Mouse (Mus musculus): ENCODE results near the gene Xxylt1. TPM values are rescaled to one million over a fixed set of nuclear protein-coding genes. Genes with fewer than 3 reads are reported as not detected.

The Xxylt1 gene
- polyA plus RNA-seq, 1 experiment from 2014 or later: 11.3 TPM

DNA sequence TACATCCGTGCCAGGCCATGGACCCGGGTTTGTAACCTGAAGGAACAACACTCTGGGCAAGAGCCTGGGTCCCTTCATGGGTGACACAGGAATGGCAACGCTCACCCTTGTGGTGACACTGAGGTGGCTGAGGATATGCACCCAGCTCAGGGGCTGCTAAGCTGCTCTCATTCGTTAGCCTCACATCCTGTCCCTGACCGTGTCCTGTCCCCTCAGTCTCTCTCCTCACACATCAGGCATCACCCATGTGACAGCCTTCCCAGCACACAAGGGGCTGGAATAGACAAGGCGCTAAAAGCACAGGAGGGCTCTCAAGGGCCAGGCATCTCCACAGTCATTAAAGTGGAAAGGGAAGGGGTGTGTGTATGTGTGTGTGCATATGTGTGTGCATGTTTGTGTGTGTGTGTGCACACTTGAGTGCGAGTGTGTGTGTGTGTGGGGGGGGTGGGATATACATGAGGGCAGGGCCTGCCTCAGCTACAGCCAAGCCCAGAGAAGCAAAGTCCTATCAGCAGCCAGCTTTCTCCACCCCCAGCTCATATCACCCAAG lies 29.0 kb downstream of the Xxylt1 start:
- H3K4me1 ChIP-seq (replicated peaks; ENCODE audit: control insufficient read depth, insufficient read depth, low read length): no peaks in the 10 kb centered on the region
- WGBS: 83% methylated on average over 7 of the region's 7 CpGs
- no peaks in the 10 kb centered on the region for H3K27me3 ChIP-seq (ENCODE audit: control insufficient read depth, insufficient read depth, low read length)
- no peak overlapping the region for H3K9ac ChIP-seq (ENCODE audit: low read depth, low read length)
- no peak overlapping the region for H3K27ac ChIP-seq (ENCODE audit: low read depth, low read length)
- no peak for ATAC-seq (ENCODE audit: low FRiP score)
- no peak for DNase-seq (ENCODE audit: low spot score)
- H3K9me3 ChIP-seq (ENCODE audit: control insufficient read depth, low read length): no peaks in the 10 kb centered on the region
- no peaks in the 10 kb centered on the region for H3K36me3 ChIP-seq (ENCODE audit: control insufficient read depth, insufficient read depth, low read length)
- H3K4me3 ChIP-seq (ENCODE audit: low read depth, low read length): no peak overlapping the region
- H3K4me2 ChIP-seq (replicated peaks; ENCODE audit: low read depth, low read length): no peak overlapping the region

DNA sequence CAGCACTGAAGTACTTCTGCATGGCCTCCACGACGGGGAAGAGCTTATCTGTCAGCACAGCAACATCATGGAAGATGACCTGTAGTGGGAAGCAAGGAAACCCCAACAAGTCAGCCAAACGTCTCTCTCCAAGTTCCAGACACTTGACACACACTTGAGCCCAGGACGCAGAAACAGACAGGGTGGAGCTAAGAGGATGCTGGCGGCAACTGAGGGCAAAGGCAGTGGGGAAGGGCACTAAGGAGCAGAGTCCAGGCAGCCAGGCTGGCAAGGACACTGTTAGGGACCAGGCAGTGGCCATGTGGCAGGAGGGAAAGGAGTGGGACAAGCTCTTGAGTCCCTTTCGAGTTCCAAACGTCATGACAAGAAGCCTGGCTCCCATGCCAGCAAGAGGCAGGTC lies 30.5 kb downstream of the Xxylt1 start:
- Histone ChIP-seq H3K36me3 (ENCODE audit: control insufficient read depth, insufficient read depth, low read length) (no peaks in the 10 kb centered on the region), H3K9me3 (ENCODE audit: control insufficient read depth, low read length) (no peaks in the 10 kb centered on the region), H3K4me2 (replicated peaks; ENCODE audit: low read depth, low read length) (no peak overlapping the region), H3K9ac (ENCODE audit: low read depth, low read length) (no peak overlapping the region), H3K27me3 (ENCODE audit: control insufficient read depth, insufficient read depth, low read length) (no peaks in the 10 kb centered on the region), H3K27ac (ENCODE audit: low read depth, low read length) (no peak overlapping the region), H3K4me3 (ENCODE audit: low read depth, low read length) (no peak overlapping the region), H3K4me1 (replicated peaks; ENCODE audit: control insufficient read depth, insufficient read depth, low read length) (no peaks in the 10 kb centered on the region)
- ATAC-seq (ENCODE audit: low FRiP score) (no peak), DNase-seq (ENCODE audit: low spot score) (no peak)
- WGBS: 87% methylated on average over 7 of the region's 7 CpGs

- Histone ChIP-seq H3K27me3 (ENCODE audit: control insufficient read depth, insufficient read depth, low read length) (no peaks in the 10 kb centered on the region), H3K4me3 (ENCODE audit: low read depth, low read length) (no peak overlapping the region), H3K36me3 (ENCODE audit: control insufficient read depth, insufficient read depth, low read length) (no peaks in the 10 kb centered on the region), H3K9me3 (ENCODE audit: control insufficient read depth, low read length) (no peaks in the 10 kb centered on the region), H3K27ac (ENCODE audit: low read depth, low read length) (no peak overlapping the region), H3K4me2 (replicated peaks; ENCODE audit: low read depth, low read length) (no peak overlapping the region), H3K4me1 (replicated peaks; ENCODE audit: control insufficient read depth, insufficient read depth, low read length) (no peaks in the 10 kb centered on the region), H3K9ac (ENCODE audit: low read depth, low read length) (no peak overlapping the region)
- ATAC-seq (ENCODE audit: low FRiP score): no peak
- no peak for DNase-seq (ENCODE audit: low spot score)
- WGBS: 83% methylated on average over 6 of the region's 6 CpGs
Observed at GRCm38 (mm10) chr16:31048194-31048593, 33.0 kb downstream of the Xxylt1 start.

DNA sequence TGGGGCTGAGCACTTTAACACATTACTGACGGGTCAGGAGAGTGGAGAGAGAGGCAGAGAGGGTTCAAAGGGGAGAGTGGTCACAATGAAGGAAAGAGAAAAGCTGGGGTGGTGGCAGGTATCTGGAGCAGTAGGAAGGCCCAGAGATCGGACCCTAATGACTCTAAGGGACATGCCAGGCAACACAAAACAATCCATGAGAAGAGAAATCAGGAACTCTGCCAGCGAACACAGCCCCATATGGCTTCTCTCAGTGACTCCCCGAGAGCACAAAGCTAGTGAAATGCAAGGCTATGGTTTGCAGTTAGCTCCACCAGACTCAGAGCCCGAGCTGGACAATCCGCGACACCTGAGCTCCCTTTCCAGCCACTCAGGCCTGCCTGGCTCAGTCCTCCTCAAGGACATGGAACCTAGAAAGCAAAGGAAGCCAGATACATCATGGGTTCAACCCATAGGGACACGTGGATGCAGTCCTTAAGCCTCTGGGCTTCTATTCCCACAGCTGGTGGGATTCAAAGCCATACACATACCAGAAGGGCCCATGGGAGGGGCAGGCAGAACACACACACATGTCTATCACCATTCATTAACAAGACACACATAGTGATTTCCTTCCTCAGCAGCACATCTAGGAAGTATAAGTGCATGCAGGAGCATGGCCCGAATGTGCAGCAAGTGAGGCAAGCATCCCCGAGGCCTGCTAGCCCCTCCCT lies 33.9 kb downstream of the Xxylt1 start:
- Histone ChIP-seq H3K4me1 (replicated peaks; ENCODE audit: control insufficient read depth, insufficient read depth, low read length) (no peaks in the 10 kb centered on the region), H3K4me2 (replicated peaks; ENCODE audit: low read depth, low read length) (no peak overlapping the region), H3K27me3 (ENCODE audit: control insufficient read depth, insufficient read depth, low read length) (no peaks in the 10 kb centered on the region), H3K9ac (ENCODE audit: low read depth, low read length) (no peak overlapping the region), H3K9me3 (ENCODE audit: control insufficient read depth, low read length) (no peaks in the 10 kb centered on the region), H3K27ac (ENCODE audit: low read depth, low read length) (no peak overlapping the region), H3K4me3 (ENCODE audit: low read depth, low read length) (no peak overlapping the region), H3K36me3 (ENCODE audit: control insufficient read depth, insufficient read depth, low read length) (no peaks in the 10 kb centered on the region)
- 83% methylated on average over 10 of the region's 10 CpGs for WGBS
- ATAC-seq (ENCODE audit: low FRiP score) (no peak), DNase-seq (ENCODE audit: low spot score) (no peak)

DNA sequence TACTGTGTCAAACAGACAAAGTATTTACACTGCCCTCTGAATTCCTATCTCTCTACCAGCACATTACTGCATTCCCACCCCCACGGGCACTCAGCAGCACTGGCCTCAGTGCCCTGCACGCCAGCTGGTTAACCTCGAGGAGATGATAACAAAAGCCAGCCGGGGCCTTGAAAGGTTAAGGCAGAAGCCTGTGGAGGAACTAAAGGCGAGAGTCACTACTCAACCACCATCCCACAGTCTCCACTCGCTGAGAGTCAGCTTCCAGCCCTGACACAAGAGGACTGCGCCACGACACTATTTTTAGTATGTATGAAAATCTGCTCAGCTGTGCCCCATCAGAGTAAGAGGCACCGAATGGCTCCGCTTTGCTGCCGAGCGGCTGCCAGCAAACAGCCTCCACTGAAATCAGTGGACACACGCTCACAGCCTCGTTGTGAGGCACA lies 35.0 kb downstream of the Xxylt1 start:
- H3K36me3 ChIP-seq (ENCODE audit: control insufficient read depth, insufficient read depth, low read length): no peaks in the 10 kb centered on the region
- WGBS: 69% methylated on average over 14 of the region's 14 CpGs

GRCm38 (mm10) chr16:31045211-31045610 lies 36.0 kb downstream of the Xxylt1 start:
- Histone ChIP-seq H3K9me3 (ENCODE audit: control insufficient read depth, low read length) (no peaks in the 10 kb centered on the region), H3K27ac (ENCODE audit: low read depth, low read length) (no peak overlapping the region), H3K4me1 (replicated peaks; ENCODE audit: control insufficient read depth, insufficient read depth, low read length) (no peaks in the 10 kb centered on the region), H3K4me2 (replicated peaks; ENCODE audit: low read depth, low read length) (no peak overlapping the region), H3K9ac (ENCODE audit: low read depth, low read length) (no peak overlapping the region), H3K36me3 (ENCODE audit: control insufficient read depth, insufficient read depth, low read length) (no peaks in the 10 kb centered on the region), H3K27me3 (ENCODE audit: control insufficient read depth, insufficient read depth, low read length) (no peaks in the 10 kb centered on the region), H3K4me3 (ENCODE audit: low read depth, low read length) (no peak overlapping the region)
- ATAC-seq (ENCODE audit: low FRiP score): no peak
- WGBS: 63% methylated on average over 5 of the region's 5 CpGs
- DNase-seq (ENCODE audit: low spot score): no peak

More for the DNA sequence above, 35.0 kb downstream of the Xxylt1 start:
- DNase-seq (ENCODE audit: low spot score): no peak
- no peak for ATAC-seq (ENCODE audit: low FRiP score)
- no peak overlapping the region for H3K9ac ChIP-seq (ENCODE audit: low read depth, low read length)
- no peaks in the 10 kb centered on the region for H3K9me3 ChIP-seq (ENCODE audit: control insufficient read depth, low read length)
- no peaks in the 10 kb centered on the region for H3K4me1 ChIP-seq (replicated peaks; ENCODE audit: control insufficient read depth, insufficient read depth, low read length)
- no peak overlapping the region for H3K27ac ChIP-seq (ENCODE audit: low read depth, low read length)
- H3K4me3 ChIP-seq (ENCODE audit: low read depth, low read length): no peak overlapping the region
- H3K27me3 ChIP-seq (ENCODE audit: control insufficient read depth, insufficient read depth, low read length): no peaks in the 10 kb centered on the region
- no peak overlapping the region for H3K4me2 ChIP-seq (replicated peaks; ENCODE audit: low read depth, low read length)

DNA sequence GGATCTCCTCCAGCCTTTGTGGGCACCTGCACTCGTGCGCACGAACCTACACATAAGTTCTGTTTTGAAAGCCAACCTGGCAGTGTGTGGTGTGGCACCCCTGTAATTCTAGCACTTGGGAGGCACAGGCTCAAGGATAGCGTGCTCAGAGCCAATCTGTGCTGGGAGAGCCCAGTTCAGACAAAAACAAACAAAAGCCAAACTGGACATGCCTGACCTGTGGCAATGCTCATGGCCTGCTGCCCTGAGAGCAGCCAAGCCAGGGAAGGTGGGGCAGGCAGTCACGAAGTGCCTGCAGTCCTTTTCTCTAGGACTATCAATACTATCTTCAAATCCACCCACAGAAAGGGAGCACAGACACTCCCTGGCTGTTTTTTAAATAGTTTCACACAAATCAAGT lies 38.1 kb downstream of the Xxylt1 start:
- Histone ChIP-seq H3K4me3 (ENCODE audit: low read depth, low read length) (no peak overlapping the region), H3K4me2 (replicated peaks; ENCODE audit: low read depth, low read length) (no peak overlapping the region), H3K27ac (ENCODE audit: low read depth, low read length) (no peak overlapping the region), H3K27me3 (ENCODE audit: control insufficient read depth, insufficient read depth, low read length) (no peaks in the 10 kb centered on the region), H3K9ac (ENCODE audit: low read depth, low read length) (no peak overlapping the region), H3K36me3 (ENCODE audit: control insufficient read depth, insufficient read depth, low read length) (no peaks in the 10 kb centered on the region), H3K4me1 (replicated peaks; ENCODE audit: control insufficient read depth, insufficient read depth, low read length) (no peaks in the 10 kb centered on the region), H3K9me3 (ENCODE audit: control insufficient read depth, low read length) (no peaks in the 10 kb centered on the region)
- DNase-seq (ENCODE audit: low spot score): no peak
- WGBS: 91% methylated on average over 5 of the region's 5 CpGs
- no peak for ATAC-seq (ENCODE audit: low FRiP score)

DNA sequence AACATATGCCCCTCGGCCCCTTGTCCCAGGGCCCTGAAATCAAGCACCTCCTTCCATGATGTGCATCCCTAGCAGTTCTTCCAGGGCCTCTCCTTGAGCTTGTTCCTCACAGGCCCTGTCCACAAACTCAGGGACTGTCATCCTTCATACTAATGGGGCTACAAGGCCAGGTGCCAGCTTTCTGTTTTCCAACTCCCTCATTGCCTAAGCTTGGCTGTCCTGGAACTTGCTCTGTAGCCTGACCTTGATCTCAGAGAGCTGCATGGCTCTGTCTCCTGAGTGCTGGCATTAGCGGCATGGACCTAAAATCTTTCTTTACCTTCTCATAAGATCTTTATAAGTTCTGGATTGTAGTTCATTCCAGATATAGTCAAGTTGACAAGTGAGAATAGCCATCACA lies 39.7 kb downstream of the Xxylt1 start:
- 90% methylated on average over 2 of the region's 2 CpGs for WGBS
- no peak overlapping the region for H3K27ac ChIP-seq (ENCODE audit: low read depth, low read length)
- no peak overlapping the region for H3K9ac ChIP-seq (ENCODE audit: low read depth, low read length)
- H3K36me3 ChIP-seq (ENCODE audit: control insufficient read depth, insufficient read depth, low read length): no peaks in the 10 kb centered on the region
- no peaks in the 10 kb centered on the region for H3K9me3 ChIP-seq (ENCODE audit: control insufficient read depth, low read length)
- no peak overlapping the region for H3K4me3 ChIP-seq (ENCODE audit: low read depth, low read length)
- H3K27me3 ChIP-seq (ENCODE audit: control insufficient read depth, insufficient read depth, low read length): no peaks in the 10 kb centered on the region
- H3K4me2 ChIP-seq (replicated peaks; ENCODE audit: low read depth, low read length): no peak overlapping the region
- ATAC-seq (ENCODE audit: low FRiP score): no peak
- no peaks in the 10 kb centered on the region for H3K4me1 ChIP-seq (replicated peaks; ENCODE audit: control insufficient read depth, insufficient read depth, low read length)
- DNase-seq (ENCODE audit: low spot score): no peak

DNA sequence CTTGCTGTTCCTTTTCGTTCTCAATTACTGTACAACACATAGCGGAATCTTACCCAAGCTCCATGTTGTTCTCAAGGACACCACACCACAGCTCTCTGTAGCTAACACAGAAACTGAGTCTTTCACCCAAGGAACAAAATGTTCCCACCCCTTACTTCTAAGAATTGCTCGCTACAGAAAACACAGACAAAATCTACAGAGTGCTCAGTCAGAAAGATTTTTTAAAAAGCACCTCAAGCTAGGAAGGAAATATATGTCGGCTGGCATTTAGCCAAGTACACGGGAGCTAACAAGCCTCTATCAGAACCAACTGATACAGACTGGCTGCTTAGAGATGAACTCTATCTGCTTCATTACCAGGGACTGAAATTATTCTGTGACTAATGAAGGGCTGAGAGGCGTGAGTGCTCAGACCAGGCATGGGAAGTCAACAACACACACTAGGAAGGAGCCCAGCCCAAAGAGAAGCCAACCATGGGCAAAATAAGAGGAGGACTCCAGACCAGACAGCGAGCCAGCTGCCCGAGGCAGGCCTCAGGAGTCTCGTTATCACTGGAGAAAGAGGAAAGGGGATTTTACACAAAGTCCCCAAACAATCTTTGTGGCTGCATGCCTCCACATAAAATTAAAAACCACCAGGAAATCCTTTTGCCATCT lies 41.3 kb downstream of the Xxylt1 start:
- ATAC-seq (ENCODE audit: low FRiP score) (no peak), DNase-seq (ENCODE audit: low spot score) (no peak)
- 90% methylated on average over 9 of the region's 9 CpGs for WGBS

More for the DNA sequence above, 41.3 kb downstream of the Xxylt1 start:
- Histone ChIP-seq H3K27ac (ENCODE audit: low read depth, low read length) (no peak overlapping the region), H3K9me3 (ENCODE audit: control insufficient read depth, low read length) (no peaks in the 10 kb centered on the region), H3K9ac (ENCODE audit: low read depth, low read length) (no peak overlapping the region), H3K4me2 (replicated peaks; ENCODE audit: low read depth, low read length) (no peak overlapping the region), H3K4me1 (replicated peaks; ENCODE audit: control insufficient read depth, insufficient read depth, low read length) (no peaks in the 10 kb centered on the region), H3K36me3 (ENCODE audit: control insufficient read depth, insufficient read depth, low read length) (no peaks in the 10 kb centered on the region), H3K4me3 (ENCODE audit: low read depth, low read length) (no peak overlapping the region), H3K27me3 (ENCODE audit: control insufficient read depth, insufficient read depth, low read length) (no peaks in the 10 kb centered on the region)
